Mouse (Mus musculus) testis, postnatal 10 days (tissue): ENCODE results near the gene Cast.

Experiments
- DNase-seq: peaks from one replicate; pipeline ENCODE4 v3.0.0; 2021; ENCODE audit warnings: low spot score

Cast gene

DNA sequence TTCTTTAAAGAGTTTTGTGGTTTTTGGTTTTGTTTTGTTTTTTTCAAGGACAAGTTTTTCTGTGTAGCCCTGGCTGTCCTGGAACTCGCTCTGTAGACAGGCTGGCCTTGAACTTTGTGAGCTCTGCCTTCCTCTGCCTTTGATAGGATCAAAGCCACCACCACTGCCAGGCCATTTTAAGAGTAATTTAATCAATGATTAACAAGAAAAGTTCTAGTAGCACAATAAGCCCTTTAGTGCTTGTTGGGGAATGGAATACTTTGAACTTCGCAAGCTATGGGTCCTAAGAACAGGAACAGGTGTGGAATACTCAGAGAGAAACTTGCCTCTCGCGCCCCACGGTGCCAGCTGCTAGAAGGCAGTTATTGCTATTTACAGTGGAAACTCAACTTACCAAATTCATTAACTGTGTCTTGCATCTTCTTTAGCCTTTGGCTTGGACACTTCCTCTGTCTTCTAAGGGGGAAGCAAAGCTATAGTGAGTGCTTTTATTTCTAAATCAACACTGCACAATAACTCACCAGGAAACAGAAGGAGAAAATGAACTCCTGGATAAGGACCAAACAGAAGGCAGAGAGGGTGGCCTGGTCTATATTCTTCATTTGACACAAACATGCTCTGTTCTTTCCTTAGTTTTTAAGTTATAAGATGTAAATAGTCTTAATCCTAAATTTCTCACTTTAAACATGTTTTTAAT, 113.0 kb downstream of the Cast start:
- no peak for DNase-seq
